Mouse (Mus musculus) kidney, postnatal 0 days (tissue): ENCODE results near the gene Ubxn11. TPM values are rescaled to one million over a fixed set of nuclear protein-coding genes. Genes with fewer than 3 reads are reported as not detected.

Experiments
- ATAC-seq: fragments of 200-750 bp; cut with Nextera tagmentation; replicated peaks from 2 replicates; pipeline ENCODE4 v1.8.0; 2017; ENCODE audit warnings: low read depth, moderate number of reproducible peaks, moderate TSS enrichment, moderate library complexity; ENCODE audit not compliant: low FRiP score
- DNase-seq: peaks from one replicate; pipeline ENCODE4 v3.0.0-alpha.2; 2016; ENCODE audit warnings: low spot score
- H3K27ac ChIP-seq: fragments of 300-500 bp; sonication (generic); 2 replicates; pipeline ENCODE4 v1.5.1; 2014; ENCODE audit warnings: mild to moderate bottlenecking
- H3K27me3 ChIP-seq: fragments of 300-500 bp; sonication (generic); 2 replicates; pipeline ENCODE4 v1.6.1; 2014; ENCODE audit warnings: low read length, mixed read lengths; ENCODE audit not compliant: insufficient read depth
- H3K36me3 ChIP-seq: fragments of 300-500 bp; sonication (generic); 2 replicates; pipeline ENCODE4 v1.6.1; 2014; ENCODE audit warnings: low read length, mixed read lengths; ENCODE audit not compliant: insufficient read depth
- H3K4me1 ChIP-seq: fragments of 300-500 bp; sonication (generic); replicated peaks from 2 replicates; pipeline ENCODE4 v1.6.1; 2014; ENCODE audit warnings: antibody characterized with exemption, low read length, mixed read lengths; ENCODE audit not compliant: insufficient read depth
- H3K4me2 ChIP-seq: fragments of 300-500 bp; sonication (generic); 2 replicates; pipeline ENCODE4 v1.6.1; 2014; ENCODE audit warnings: mild to moderate bottlenecking, low read length, moderate library complexity, mixed read lengths
- H3K4me3 ChIP-seq: fragments of 300-500 bp; sonication (generic); replicated peaks from 2 replicates; pipeline ENCODE4 v1.5.1; 2014; ENCODE audit warnings: low read depth, low read length
- H3K9ac ChIP-seq: fragments of 300-500 bp; sonication (generic); 2 replicates; pipeline ENCODE4 v1.6.1; 2014; ENCODE audit warnings: low read depth, low read length
- H3K9me3 ChIP-seq: fragments of 300-500 bp; sonication (generic); replicated peaks from 2 replicates; pipeline ENCODE4 v1.6.1; 2016; ENCODE audit warnings: low read length, inconsistent platforms, mixed read lengths
- CTCF ChIP-seq: IDR thresholded peaks from 2 replicates; pipeline ENCODE4 v1.5.1; 2016; ENCODE audit warnings: antibody characterized with exemption, low read depth, mild to moderate bottlenecking, moderate library complexity
- WGBS: fragments of 180-500 bp; shearing (Covaris S2); extraction: QIAGEN DNeasy Blood & Tissue Kit; methylation state at CpG from one replicate; pipeline ENCODE4 v1.1.7; 2014; 5-methylcytosine and 5-hydroxymethylcytosine counted together
- polyA plus RNA-seq: library from polyadenylated mRNA; unstranded; fragments of >200 nt; fragmentation: Nextera tagmentation; extraction: Ambion mirVana; gene quantifications from 2 replicates; pipeline ENCODE4 v1.2.1, GENCODE M21; 2015

The Ubxn11 gene
- polyA plus RNA-seq, 1 experiment from 2014 or later: 7.8 TPM

DNA sequence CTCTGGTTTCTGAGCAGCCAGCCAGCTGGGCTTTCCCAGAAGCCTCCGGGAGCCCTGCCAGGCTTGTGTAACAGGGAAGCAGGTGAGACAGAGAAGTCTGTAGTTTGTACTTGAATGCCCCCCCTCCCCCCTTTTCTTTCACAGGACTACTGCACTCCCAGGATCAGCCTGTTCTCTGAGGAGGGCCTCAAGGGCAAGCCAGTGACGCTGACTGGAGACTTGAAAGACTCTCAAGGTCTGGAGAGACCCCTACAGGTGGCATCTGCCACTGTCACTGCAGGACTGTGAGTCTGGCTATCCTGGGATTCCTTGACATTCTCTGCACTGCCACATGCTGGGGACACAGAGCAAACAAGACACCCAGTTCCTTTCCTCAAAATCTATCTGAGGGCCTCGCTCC is 23.7 kb upstream of the Ubxn11 start:
- H3K27ac ChIP-seq: no peak overlapping the region
- H3K4me3 ChIP-seq: no peak overlapping the region
- H3K27me3 ChIP-seq: 0 out of 2 replicates have a peak, but pooled peaks cover 3% of the 10 kb centered on the region
- WGBS: 16% methylated on average over 3 of the region's 3 CpGs
- H3K36me3 ChIP-seq: no peaks in the 10 kb centered on the region
- H3K4me2 ChIP-seq: no peak overlapping the region
- TF ChIP-seq CTCF: peak; percentile 84
- H3K4me1 ChIP-seq: peaks cover 6% of the 10 kb centered on the region; the same call in 1 of the 2 replicates
- H3K9me3 ChIP-seq: no peaks in the 10 kb centered on the region
- ATAC-seq (peak; percentile 66), DNase-seq (peak; percentile 86)
- no peak overlapping the region for H3K9ac ChIP-seq

DNA sequence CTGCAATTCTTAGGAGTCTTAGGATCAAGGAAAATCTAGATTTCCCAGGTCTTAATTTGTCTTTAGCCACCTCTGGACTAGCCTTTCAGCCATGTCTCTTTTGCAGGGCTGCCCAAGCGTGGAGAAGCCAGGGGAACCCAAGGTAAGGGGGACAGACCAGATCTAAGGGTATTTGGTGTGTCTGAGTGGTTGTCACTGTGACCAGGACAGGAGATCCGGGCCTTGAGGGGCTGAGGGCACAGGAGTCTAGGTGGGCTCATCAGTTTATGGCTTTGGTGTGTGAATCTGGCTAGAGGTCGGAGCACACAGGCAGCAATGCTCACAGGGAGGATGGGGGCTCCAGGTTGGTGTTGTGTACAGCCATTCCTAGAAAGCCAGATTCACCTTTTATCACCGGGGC is 21.7 kb upstream of the Ubxn11 start:
- H3K36me3 ChIP-seq: no peaks in the 10 kb centered on the region
- no peak overlapping the region for H3K27ac ChIP-seq
- H3K9me3 ChIP-seq: no peaks in the 10 kb centered on the region
- WGBS: 85% methylated on average over 4 of the region's 4 CpGs
- no peak overlapping the region for H3K9ac ChIP-seq
- 0 out of 2 replicates have a peak, but pooled peaks cover 3% of the 10 kb centered on the region for H3K27me3 ChIP-seq
- H3K4me1 ChIP-seq: peaks cover 6% of the 10 kb centered on the region; the same call in 1 of the 2 replicates
- H3K4me3 ChIP-seq: no peak overlapping the region
- DNase-seq: no peak
- H3K4me2 ChIP-seq: no peak overlapping the region
- TF ChIP-seq CTCF: no peak
- no peak for ATAC-seq

DNA sequence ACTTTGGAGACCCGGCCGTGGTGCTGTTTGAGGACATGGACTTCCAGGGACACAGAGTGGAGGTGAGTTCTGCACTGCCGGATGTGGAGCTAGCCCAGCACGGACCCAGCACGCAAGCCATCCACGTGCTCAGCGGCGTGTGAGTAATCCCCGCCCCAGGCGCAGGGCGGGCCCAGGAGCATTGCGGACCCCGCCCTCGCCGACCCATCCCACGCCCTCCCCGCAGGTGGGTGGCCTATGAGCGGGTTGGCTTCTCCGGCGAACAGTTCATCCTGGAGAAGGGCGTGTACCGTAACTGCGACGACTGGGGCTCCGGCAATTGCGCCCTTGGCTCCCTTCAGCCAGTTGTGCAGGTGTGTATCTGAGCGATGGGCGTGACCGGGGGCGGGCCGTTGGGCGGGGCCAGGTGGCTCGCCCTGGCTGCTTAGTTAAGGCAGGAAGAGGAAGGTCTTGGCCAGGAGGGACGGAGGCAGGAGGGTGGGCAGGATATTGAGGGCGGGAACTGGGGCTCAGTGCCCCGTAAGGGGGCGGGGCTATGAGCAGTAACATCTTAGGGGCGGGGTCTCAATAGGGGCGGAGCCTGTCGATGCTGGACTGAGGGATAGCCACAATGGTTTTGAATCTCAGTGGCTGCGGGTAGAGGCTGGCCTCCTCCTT is 20.5 kb upstream of the Ubxn11 start:
- Histone ChIP-seq H3K4me2 (peak overlapping the region; percentile 68), H3K27me3 (0 out of 2 replicates have a peak, but pooled peaks cover 3% of the 10 kb centered on the region), H3K27ac (no peak overlapping the region), H3K36me3 (no peaks in the 10 kb centered on the region), H3K9me3 (no peaks in the 10 kb centered on the region), H3K4me3 (peak overlapping the region; percentile 35), H3K4me1 (peaks cover 6% of the 10 kb centered on the region; the same call in 1 of the 2 replicates), H3K9ac (0 out of 2 replicates have a peak overlapping the region, but pooled peaks have one; percentile 42)
- WGBS: under 1% methylated on average over 41 of the region's 41 CpGs
- ATAC-seq (peak; percentile 91), DNase-seq (peak; percentile 88)
- no peak for TF ChIP-seq CTCF

DNA sequence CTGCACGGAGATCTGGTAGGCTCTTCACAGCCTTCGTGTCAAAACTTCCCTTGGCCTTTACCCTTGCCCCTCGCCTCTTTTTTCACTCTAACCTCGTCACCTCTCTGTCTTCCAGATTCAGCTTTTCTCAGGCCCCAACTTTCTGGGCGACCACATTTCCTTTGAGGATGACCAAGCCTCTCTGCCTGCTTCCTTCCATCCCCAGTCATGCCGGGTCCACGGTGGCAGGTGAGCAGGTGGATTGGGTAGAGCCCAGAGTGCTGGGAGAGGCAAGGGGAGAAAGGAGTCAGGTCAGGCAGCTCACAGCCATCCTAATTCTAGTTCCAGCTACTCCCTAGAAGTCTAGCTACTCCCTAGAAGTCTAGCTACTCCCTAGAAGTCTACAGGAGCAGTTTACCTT is 19.9 kb upstream of the Ubxn11 start:
- Histone ChIP-seq H3K27ac (no peak overlapping the region), H3K4me2 (peak overlapping the region; percentile 68), H3K27me3 (0 out of 2 replicates have a peak, but pooled peaks cover 3% of the 10 kb centered on the region), H3K4me3 (peak overlapping the region; percentile 35; the same call in 1 of the 2 replicates), H3K36me3 (no peaks in the 10 kb centered on the region), H3K4me1 (peaks cover 6% of the 10 kb centered on the region; the same call in 1 of the 2 replicates), H3K9ac (0 out of 2 replicates have a peak overlapping the region, but pooled peaks have one; percentile 42), H3K9me3 (no peaks in the 10 kb centered on the region)
- 7% methylated on average over 7 of the region's 7 CpGs for WGBS
- ATAC-seq (no peak), DNase-seq (no peak)
- TF ChIP-seq CTCF: no peak

DNA sequence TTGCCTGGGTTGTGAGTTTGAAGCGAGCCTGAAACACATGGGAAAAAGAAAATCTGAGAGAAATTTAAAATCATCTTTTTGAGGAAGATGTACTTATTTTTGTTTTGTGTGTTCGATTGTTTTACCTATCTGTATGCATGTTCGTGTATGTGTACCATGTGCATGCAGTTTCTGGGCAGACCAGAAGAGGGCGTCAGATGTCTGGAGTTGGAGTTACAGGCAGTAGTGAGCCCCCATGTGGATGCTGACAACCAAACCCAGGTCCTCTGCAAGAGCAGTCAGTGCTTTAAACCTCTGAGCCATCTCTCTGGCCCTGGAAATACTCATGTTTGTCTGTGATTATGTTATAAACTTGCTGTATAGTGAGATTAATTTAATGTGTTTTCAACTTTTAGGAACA is 17.4 kb upstream of the Ubxn11 start:
- no peaks in the 10 kb centered on the region for H3K9me3 ChIP-seq
- TF ChIP-seq CTCF: no peak; the same call in 1 of the 2 replicates
- ATAC-seq: no peak
- no peak for DNase-seq
- no peak overlapping the region for H3K4me3 ChIP-seq
- 87% methylated on average over 4 of the region's 4 CpGs for WGBS
- peaks cover 6% of the 10 kb centered on the region; the same call in 1 of the 2 replicates for H3K4me1 ChIP-seq
- no peak overlapping the region for H3K9ac ChIP-seq
- no peak overlapping the region for H3K27ac ChIP-seq
- no peak overlapping the region for H3K4me2 ChIP-seq
- H3K36me3 ChIP-seq: no peaks in the 10 kb centered on the region
- 0 out of 2 replicates have a peak, but pooled peaks cover 3% of the 10 kb centered on the region for H3K27me3 ChIP-seq

DNA sequence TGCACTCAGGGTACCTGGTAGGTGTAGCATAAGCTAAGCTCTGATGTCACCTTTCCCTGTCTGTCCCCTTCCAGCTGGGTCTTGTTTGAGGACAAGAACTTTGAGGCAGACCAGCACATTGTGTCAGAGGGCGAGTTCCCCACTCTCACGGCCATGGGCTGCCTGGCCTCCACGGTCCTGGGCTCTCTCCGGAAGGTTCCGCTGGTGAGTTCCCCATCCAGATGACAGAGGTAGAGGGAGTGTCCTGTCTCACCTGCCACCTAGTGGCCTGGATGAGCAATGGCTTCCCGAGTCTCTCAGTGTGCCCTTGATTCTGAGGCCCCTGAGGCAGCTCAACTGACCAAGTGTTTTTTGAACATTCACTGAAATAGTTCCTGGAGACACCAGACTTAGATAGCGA is 15.0 kb upstream of the Ubxn11 start:
- no peaks in the 10 kb centered on the region for H3K27me3 ChIP-seq
- no peak overlapping the region for H3K27ac ChIP-seq
- no peak overlapping the region for H3K4me2 ChIP-seq
- no peak overlapping the region for H3K9ac ChIP-seq
- peak; percentile 71 for ATAC-seq
- WGBS: 19% methylated on average over 7 of the region's 7 CpGs
- TF ChIP-seq CTCF: peak; percentile 83
- no peak overlapping the region for H3K4me3 ChIP-seq
- H3K9me3 ChIP-seq: no peaks in the 10 kb centered on the region
- DNase-seq: peak; percentile 77
- no peaks in the 10 kb centered on the region for H3K4me1 ChIP-seq
- H3K36me3 ChIP-seq: no peaks in the 10 kb centered on the region
